Mouse (Mus musculus) mouse embryonic stem cell (cell line): ENCODE results near the gene Gm3435.
"Not testable (repeated sequence)": the region's sequence is repeated elsewhere in the genome, so short reads cannot be mapped to it uniquely, and the experiment has no call there.

Source experiments
- in situ Hi-C, 2 experiments: fragments of 300-500 bp; cut with MboI; formaldehyde crosslinking; loops; 1 replicate in 1 of 2; 3 replicates in 1 of 2; pipeline ENCODE4 v1.14.3; 2019 to 2020; ENCODE audit warnings: low sequenced_read_pairs in 2 of 2, low pct_unique_long_range_greater_than_20kb in 1 of 2, mixed read lengths in 1 of 2; ENCODE audit not compliant: unreplicated experiment in 1 of 2

The Gm3435 gene

GRCm38 (mm10) chr17:15009706-15010413, at the start of gene Gm3435:
Gene Gm3435, plus strand, starts transcription at chr17:15010176.
- in situ Hi-C loops = not testable (repeated sequence)

- in situ Hi-C loops = no loop called here
Measured at GRCm38 (mm10) chr17:14960520-14960919, 49.5 kb upstream of the Gm3435 start.

GRCm38 (mm10) chr17:14960951-14961556, 48.9 kb upstream of the Gm3435 start, which contains the start of gene Phf10:
Gene Phf10, minus strand, starts transcription at chr17:14961273.
- in situ Hi-C loops = not testable (repeated sequence)

- in situ Hi-C loops = not testable (repeated sequence)
Measured at GRCm38 (mm10) chr17:14961557-14962154, 48.3 kb upstream of the Gm3435 start.

GRCm38 (mm10) chr17:14968373-14968913, 41.5 kb upstream of the Gm3435 start:
- in situ Hi-C loops = not testable (repeated sequence)

- in situ Hi-C loops = not testable (repeated sequence)
Measured at GRCm38 (mm10) chr17:14977718-14978361, 32.1 kb upstream of the Gm3435 start.

GRCm38 (mm10) chr17:14978362-14979038, 31.5 kb upstream of the Gm3435 start, which contains the start of the genes 9030025P20Rik and Gm3417:
Gene 9030025P20Rik, plus strand, starts transcription at chr17:14978468.
Gene Gm3417, minus strand, starts transcription at chr17:14978790.
- in situ Hi-C loops = not testable (repeated sequence)

- in situ Hi-C loops = not testable (repeated sequence)
Measured at GRCm38 (mm10) chr17:14990116-14990702, 19.8 kb upstream of the Gm3435 start.

- in situ Hi-C loops = not testable (repeated sequence)
Measured at GRCm38 (mm10) chr17:14992522-14993138, 17.3 kb upstream of the Gm3435 start.

GRCm38 (mm10) chr17:14993139-14993832, 16.7 kb upstream of the Gm3435 start:
- in situ Hi-C loops = not testable (repeated sequence)

GRCm38 (mm10) chr17:14994140-14994539, 15.8 kb upstream of the Gm3435 start:
- in situ Hi-C loops = not testable (repeated sequence)

- in situ Hi-C loops = not testable (repeated sequence)
Measured at GRCm38 (mm10) chr17:15000047-15000446, 9.9 kb upstream of the Gm3435 start.

- in situ Hi-C loops = not testable (repeated sequence)
Measured at GRCm38 (mm10) chr17:15009088-15009487, 888 bp upstream of the Gm3435 start.

- in situ Hi-C loops = not testable (repeated sequence)
Measured at GRCm38 (mm10) chr17:15021503-15022220, 11.7 kb downstream of the Gm3435 start.

- in situ Hi-C loops = not testable (repeated sequence)
Measured at GRCm38 (mm10) chr17:15023878-15024492, 14.0 kb downstream of the Gm3435 start.
